Mouse (Mus musculus): ENCODE data around the gene Pard3. TPM values are rescaled to one million over a fixed set of nuclear protein-coding genes. Genes with fewer than 3 reads are reported as not detected.

Gene Pard3
- polyA plus RNA-seq, 1 experiment: 11.3 TPM

- Histone ChIP-seq H3K27ac (ENCODE audit: insufficient read depth, low read length) (no peak overlapping the region), H3K4me3 (ENCODE audit: insufficient read depth, low read length) (no peak overlapping the region), H3K4me1 (ENCODE audit: control insufficient read depth, insufficient read depth, low read length) (peaks cover 3% of the 10 kb centered on the region)
- TF ChIP-seq POLR2A (IDR thresholded peaks at IDR 0.05; ENCODE audit: extremely low read depth, insufficient read depth, low read length) (no peak), CTCF (IDR thresholded peaks at IDR 0.05; ENCODE audit: extremely low read depth, insufficient read depth, low read length) (no peak)
Observed at GRCm38 (mm10) chr8:127196505-127197265, 133.0 kb downstream of the Pard3 start.

GRCm38 (mm10) chr8:127207455-127207854 lies 143.8 kb downstream of the Pard3 start:
- Histone ChIP-seq H3K27ac (ENCODE audit: insufficient read depth, low read length) (no peak overlapping the region), H3K4me1 (ENCODE audit: control insufficient read depth, insufficient read depth, low read length) (peaks cover 2% of the 10 kb centered on the region; the same call in 1 of the 2 replicates), H3K4me3 (ENCODE audit: insufficient read depth, low read length) (no peak overlapping the region)
- TF ChIP-seq CTCF (IDR thresholded peaks at IDR 0.05; ENCODE audit: extremely low read depth, insufficient read depth, low read length) (no peak), POLR2A (IDR thresholded peaks at IDR 0.05; ENCODE audit: extremely low read depth, insufficient read depth, low read length) (no peak)

- TF ChIP-seq POLR2A (IDR thresholded peaks at IDR 0.05; ENCODE audit: extremely low read depth, insufficient read depth, low read length) (no peak), CTCF (IDR thresholded peaks at IDR 0.05; ENCODE audit: extremely low read depth, insufficient read depth, low read length) (no peak)
- Histone ChIP-seq H3K27ac (ENCODE audit: insufficient read depth, low read length) (no peak overlapping the region), H3K4me1 (ENCODE audit: control insufficient read depth, insufficient read depth, low read length) (peaks cover 2% of the 10 kb centered on the region; the same call in 1 of the 2 replicates), H3K4me3 (ENCODE audit: insufficient read depth, low read length) (no peak overlapping the region)
Observed at GRCm38 (mm10) chr8:127210621-127211020, 146.9 kb downstream of the Pard3 start.

GRCm38 (mm10) chr8:127214338-127214737 lies 150.6 kb downstream of the Pard3 start:
- Histone ChIP-seq H3K4me1 (ENCODE audit: control insufficient read depth, insufficient read depth, low read length) (no peaks in the 10 kb centered on the region), H3K27ac (ENCODE audit: insufficient read depth, low read length) (no peak overlapping the region), H3K4me3 (ENCODE audit: insufficient read depth, low read length) (no peak overlapping the region)
- TF ChIP-seq POLR2A (IDR thresholded peaks at IDR 0.05; ENCODE audit: extremely low read depth, insufficient read depth, low read length) (no peak), CTCF (IDR thresholded peaks at IDR 0.05; ENCODE audit: extremely low read depth, insufficient read depth, low read length) (no peak)

GRCm38 (mm10) chr8:127214748-127215433 lies 151.2 kb downstream of the Pard3 start:
- H3K4me3 ChIP-seq (ENCODE audit: insufficient read depth, low read length): no peak overlapping the region
- TF ChIP-seq CTCF (IDR thresholded peaks at IDR 0.05; ENCODE audit: extremely low read depth, insufficient read depth, low read length): no peak
- no peak for TF ChIP-seq POLR2A (IDR thresholded peaks at IDR 0.05; ENCODE audit: extremely low read depth, insufficient read depth, low read length)
- H3K27ac ChIP-seq (ENCODE audit: insufficient read depth, low read length): peak overlapping the region; percentile 45
- no peaks in the 10 kb centered on the region for H3K4me1 ChIP-seq (ENCODE audit: control insufficient read depth, insufficient read depth, low read length)

- no peaks in the 10 kb centered on the region for H3K4me1 ChIP-seq (ENCODE audit: control insufficient read depth, insufficient read depth, low read length)
- TF ChIP-seq POLR2A (IDR thresholded peaks at IDR 0.05; ENCODE audit: extremely low read depth, insufficient read depth, low read length) (no peak), CTCF (IDR thresholded peaks at IDR 0.05; ENCODE audit: extremely low read depth, insufficient read depth, low read length) (no peak)
- H3K27ac ChIP-seq (ENCODE audit: insufficient read depth, low read length): no peak overlapping the region
- H3K4me3 ChIP-seq (ENCODE audit: insufficient read depth, low read length): no peak overlapping the region
Observed at GRCm38 (mm10) chr8:127220206-127220605, 156.5 kb downstream of the Pard3 start.

- no peak overlapping the region for H3K4me3 ChIP-seq (ENCODE audit: insufficient read depth, low read length)
- no peak overlapping the region for H3K27ac ChIP-seq (ENCODE audit: insufficient read depth, low read length)
- H3K4me1 ChIP-seq (ENCODE audit: control insufficient read depth, insufficient read depth, low read length): no peaks in the 10 kb centered on the region
- no peak for TF ChIP-seq POLR2A (IDR thresholded peaks at IDR 0.05; ENCODE audit: extremely low read depth, insufficient read depth, low read length)
- TF ChIP-seq CTCF (IDR thresholded peaks at IDR 0.05; ENCODE audit: extremely low read depth, insufficient read depth, low read length): no peak
Observed at GRCm38 (mm10) chr8:127220615-127221014, 156.9 kb downstream of the Pard3 start.

GRCm38 (mm10) chr8:127222361-127222760 lies 158.7 kb downstream of the Pard3 start:
- Histone ChIP-seq H3K4me1 (ENCODE audit: control insufficient read depth, insufficient read depth, low read length) (no peaks in the 10 kb centered on the region), H3K27ac (ENCODE audit: insufficient read depth, low read length) (no peak overlapping the region), H3K4me3 (ENCODE audit: insufficient read depth, low read length) (no peak overlapping the region)
- no peak for TF ChIP-seq POLR2A (IDR thresholded peaks at IDR 0.05; ENCODE audit: extremely low read depth, insufficient read depth, low read length)
- TF ChIP-seq CTCF (IDR thresholded peaks at IDR 0.05; ENCODE audit: extremely low read depth, insufficient read depth, low read length): no peak

GRCm38 (mm10) chr8:127226996-127227395 lies 163.3 kb downstream of the Pard3 start:
- Histone ChIP-seq H3K27ac (ENCODE audit: insufficient read depth, low read length) (no peak overlapping the region), H3K4me3 (ENCODE audit: insufficient read depth, low read length) (no peak overlapping the region), H3K4me1 (ENCODE audit: control insufficient read depth, insufficient read depth, low read length) (no peaks in the 10 kb centered on the region; the same call in 1 of the 2 replicates)
- TF ChIP-seq POLR2A (IDR thresholded peaks at IDR 0.05; ENCODE audit: extremely low read depth, insufficient read depth, low read length): no peak
- no peak for TF ChIP-seq CTCF (IDR thresholded peaks at IDR 0.05; ENCODE audit: extremely low read depth, insufficient read depth, low read length)

- H3K4me1 ChIP-seq (ENCODE audit: control insufficient read depth, insufficient read depth, low read length): no peaks in the 10 kb centered on the region; the same call in 1 of the 2 replicates
- TF ChIP-seq CTCF (IDR thresholded peaks at IDR 0.05; ENCODE audit: extremely low read depth, insufficient read depth, low read length): no peak
- no peak for TF ChIP-seq POLR2A (IDR thresholded peaks at IDR 0.05; ENCODE audit: extremely low read depth, insufficient read depth, low read length)
- H3K27ac ChIP-seq (ENCODE audit: insufficient read depth, low read length): no peak overlapping the region
- H3K4me3 ChIP-seq (ENCODE audit: insufficient read depth, low read length): no peak overlapping the region
Observed at GRCm38 (mm10) chr8:127227407-127227806, 163.7 kb downstream of the Pard3 start.
